Mouse (Mus musculus): ENCODE measurements around the gene Ywhaq.
A peak's percentile ranks its signal among the peaks of the same experiment; 100 is the strongest.

Ywhaq gene

GRCm38 (mm10) chr12:21417100-21418070 lies at the start of gene Ywhaq:
TSS of gene Ywhaq (minus strand) at chr12:21417637.
- peak; percentile 96 for DNase-seq (ENCODE audit: low spot score)

GRCm38 (mm10) chr12:21463448-21463891 lies 46.0 kb upstream of the Ywhaq start:
- no peak for DNase-seq (ENCODE audit: low spot score)

GRCm38 (mm10) chr12:21462658-21463057 lies 45.2 kb upstream of the Ywhaq start:
- DNase-seq (ENCODE audit: low spot score) = no peak

GRCm38 (mm10) chr12:21459681-21460080 lies 42.2 kb upstream of the Ywhaq start:
- no peak for DNase-seq (ENCODE audit: low spot score)

GRCm38 (mm10) chr12:21456021-21456420 lies 38.6 kb upstream of the Ywhaq start:
- no peak for DNase-seq (ENCODE audit: low spot score)

GRCm38 (mm10) chr12:21451752-21452151 lies 34.3 kb upstream of the Ywhaq start:
- DNase-seq (ENCODE audit: low spot score) = no peak

GRCm38 (mm10) chr12:21451351-21451750 lies 33.9 kb upstream of the Ywhaq start:
- no peak for DNase-seq (ENCODE audit: low spot score)

GRCm38 (mm10) chr12:21443783-21444182 lies 26.3 kb upstream of the Ywhaq start:
- DNase-seq (ENCODE audit: low spot score) = no peak

GRCm38 (mm10) chr12:21441870-21442269 lies 24.4 kb upstream of the Ywhaq start:
- DNase-seq (ENCODE audit: low spot score) = no peak

- no peak for DNase-seq (ENCODE audit: low spot score)
These were observed 22.0 kb upstream of the Ywhaq start for GRCm38 (mm10) chr12:21439428-21439827.

GRCm38 (mm10) chr12:21438750-21439394 lies 21.4 kb upstream of the Ywhaq start:
- DNase-seq (ENCODE audit: low spot score) = no peak

- DNase-seq (ENCODE audit: low spot score) = no peak
These were observed 20.9 kb upstream of the Ywhaq start for GRCm38 (mm10) chr12:21438294-21438693.

GRCm38 (mm10) chr12:21431950-21432349 lies 14.5 kb upstream of the Ywhaq start:
- DNase-seq (ENCODE audit: low spot score) = no peak

- DNase-seq (ENCODE audit: low spot score) = no peak
These were observed 13.6 kb upstream of the Ywhaq start for GRCm38 (mm10) chr12:21431039-21431438.

GRCm38 (mm10) chr12:21430140-21430539 lies 12.7 kb upstream of the Ywhaq start:
- no peak for DNase-seq (ENCODE audit: low spot score)

- DNase-seq (ENCODE audit: low spot score) = no peak
These were observed 11.6 kb upstream of the Ywhaq start for GRCm38 (mm10) chr12:21429021-21429420.

GRCm38 (mm10) chr12:21426065-21426940 lies 8.9 kb upstream of the Ywhaq start:
- peak; percentile 47 for DNase-seq (ENCODE audit: low spot score)

GRCm38 (mm10) chr12:21424683-21425082 lies 7.2 kb upstream of the Ywhaq start:
- no peak for DNase-seq (ENCODE audit: low spot score)

- DNase-seq (ENCODE audit: low spot score) = peak; percentile 39
These were observed 1.2 kb upstream of the Ywhaq start for GRCm38 (mm10) chr12:21418621-21419131.

- DNase-seq (ENCODE audit: low spot score) = no peak
These were observed 646 bp upstream of the Ywhaq start for GRCm38 (mm10) chr12:21418083-21418482.

- no peak for DNase-seq (ENCODE audit: low spot score)
These were observed 931 bp downstream of the Ywhaq start for GRCm38 (mm10) chr12:21416506-21416905.

- DNase-seq (ENCODE audit: low spot score) = no peak
These were observed 6.8 kb downstream of the Ywhaq start for GRCm38 (mm10) chr12:21410620-21411019.

Data from ovary, postnatal 36 days (tissue).